Mouse (Mus musculus) heart, embryonic 16.5 days (tissue): ENCODE results near the gene Ogn. TPM values are rescaled to one million over a fixed set of nuclear protein-coding genes. Genes with fewer than 3 reads are reported as not detected.

ENCODE experiments used
- ATAC-seq: fragments of 200-750 bp; cut with Nextera tagmentation; replicated peaks from 2 replicates; pipeline ENCODE4 v1.8.0; 2017; ENCODE audit warnings: moderate number of reproducible peaks; ENCODE audit not compliant: insufficient read depth, low FRiP score; ENCODE audit errors: extremely low read depth
- H3K27ac ChIP-seq: fragments of 300-500 bp; sonication (generic); 2 replicates; pipeline ENCODE4 v1.5.1; 2014; ENCODE audit warnings: mild to moderate bottlenecking, low read length, control low read depth, moderate library complexity
- H3K27me3 ChIP-seq: fragments of 300-500 bp; sonication (generic); 2 replicates; pipeline ENCODE4 v1.6.1; 2014; ENCODE audit warnings: low read length, mixed read lengths; ENCODE audit not compliant: control insufficient read depth, insufficient read depth
- H3K36me3 ChIP-seq: fragments of 300-500 bp; sonication (generic); 2 replicates; pipeline ENCODE4 v1.6.1; 2014; ENCODE audit not compliant: control insufficient read depth, insufficient read depth
- H3K4me1 ChIP-seq: fragments of 300-500 bp; sonication (generic); 2 replicates; pipeline ENCODE4 v1.6.1; 2014; ENCODE audit warnings: low read length, mixed read lengths; ENCODE audit not compliant: control insufficient read depth, insufficient read depth
- H3K4me2 ChIP-seq: fragments of 300-500 bp; sonication (generic); 2 replicates; pipeline ENCODE4 v1.6.1; 2014; ENCODE audit warnings: low read depth, mild to moderate bottlenecking, control low read depth, low read length
- H3K4me3 ChIP-seq: fragments of 300-500 bp; sonication (generic); 2 replicates; pipeline ENCODE4 v1.5.1; 2014; ENCODE audit warnings: mild to moderate bottlenecking, control low read depth, low read length
- H3K9ac ChIP-seq: fragments of 300-500 bp; sonication (generic); 2 replicates; pipeline ENCODE4 v1.6.1; 2014; ENCODE audit warnings: low read length, control low read depth
- H3K9me3 ChIP-seq: fragments of 300-500 bp; sonication (generic); replicated peaks from 2 replicates; pipeline ENCODE4 v1.6.1; 2016; ENCODE audit warnings: low read length; ENCODE audit not compliant: control insufficient read depth
- WGBS: fragments of 180-500 bp; shearing (Covaris S2); extraction: QIAGEN DNeasy Blood & Tissue Kit; methylation state at CpG from one replicate; pipeline ENCODE4 v1.1.7; 2014; 5-methylcytosine and 5-hydroxymethylcytosine counted together
- polyA plus RNA-seq: library from polyadenylated mRNA; unstranded; fragments of >200 nt; fragmentation: Nextera tagmentation; extraction: Ambion mirVana; gene quantifications from 2 replicates; pipeline ENCODE4 v1.2.1, GENCODE M21; 2015

The Ogn gene
- polyA plus RNA-seq, 1 experiment from 2014 or later: 53.8 TPM

- WGBS: under 1% methylated on average over 68 of the region's 68 CpGs
- Histone ChIP-seq H3K9ac (peak within 1 kb of the TSS; percentile 78), H3K4me2 (peak within 1 kb of the TSS; percentile 84), H3K9me3 (no peaks in the 10 kb centered on the region), H3K36me3 (peaks cover 6% of the 10 kb centered on the region; the same call in 1 of the 2 replicates), H3K4me3 (peak within 1 kb of the TSS; percentile 82), H3K4me1 (peaks cover 14% of the 10 kb centered on the region), H3K27me3 (no peaks in the 10 kb centered on the region), H3K27ac (peak within 1 kb of the TSS; percentile 85)
- ATAC-seq: peak; percentile 100
These were observed 44.8 kb downstream of the Ogn start, which contains the start of the genes Cenpp and Nol8 for GRCm38 (mm10) chr13:49652481-49653179. TSS of gene Cenpp (minus strand) at chr13:49652785. TSS of gene Nol8 (plus strand) at chr13:49653078.

DNA sequence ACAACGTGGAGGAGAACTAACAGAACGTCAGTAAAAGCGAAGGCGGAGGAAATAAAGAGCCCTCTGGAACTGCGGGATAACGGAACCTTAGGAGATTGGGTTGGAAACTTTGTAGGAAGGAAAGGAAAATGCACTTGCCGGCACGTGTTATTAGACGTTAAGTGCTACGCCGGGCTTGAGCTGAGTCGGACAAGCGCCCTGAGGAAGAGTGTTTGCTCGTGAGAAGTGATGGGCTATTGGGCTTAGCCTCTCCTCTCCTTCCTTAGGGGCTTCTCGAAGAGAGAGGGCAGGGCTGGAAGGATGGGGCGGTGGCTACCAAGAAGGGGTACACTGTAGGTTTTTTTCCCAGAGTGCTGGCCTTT lies 45.3 kb downstream of the Ogn start:
- peaks cover 14% of the 10 kb centered on the region for H3K4me1 ChIP-seq
- H3K27ac ChIP-seq: peak overlapping the region; percentile 85
- no peaks in the 10 kb centered on the region for H3K9me3 ChIP-seq
- no peaks in the 10 kb centered on the region for H3K27me3 ChIP-seq
- peaks cover 6% of the 10 kb centered on the region; the same call in 1 of the 2 replicates for H3K36me3 ChIP-seq
- peak overlapping the region; percentile 73 for H3K9ac ChIP-seq
- WGBS: 0% methylated on average over 16 of the region's 16 CpGs
- H3K4me2 ChIP-seq: peak overlapping the region; percentile 84
- H3K4me3 ChIP-seq: peak overlapping the region; percentile 82
- ATAC-seq: peak; percentile 73

Other genes with a start within 250 kb of the Ogn start
- 11.1 and 11.8 TPM in 2 replicates for gene Ippk, start 186.8 kb upstream of the Ogn start, polyA plus RNA-seq
- gene Tes3-ps, start 114.7 kb upstream of the Ogn start, polyA plus RNA-seq: 0.74 and 1.1 TPM in 2 replicates
- 5.0 and 5.8 TPM in 2 replicates for gene Ecm2, start 103.2 kb upstream of the Ogn start, polyA plus RNA-seq
- 32.2 and 45.0 TPM in 2 replicates for gene Aspn, start 63.6 kb upstream of the Ogn start, polyA plus RNA-seq
- 0.74 and 1.3 TPM in 2 replicates for gene Omd, start 25.6 kb upstream of the Ogn start, polyA plus RNA-seq
- gene Cenpp, start 44.7 kb downstream of the Ogn start, polyA plus RNA-seq: 25.5 and 28.1 TPM in 2 replicates
- 11.5 TPM in 2 replicates for gene Nol8, start 45.0 kb downstream of the Ogn start, polyA plus RNA-seq
- 49.1 and 52.6 TPM in 2 replicates for gene Iars, start 74.1 kb downstream of the Ogn start, polyA plus RNA-seq
- not detected in 2 replicates for gene Gm30302, start 191.0 kb downstream of the Ogn start, polyA plus RNA-seq